Mouse (Mus musculus) right cerebral cortex, postnatal 4 days (tissue): Measurements from ENCODE around the gene Cbx7.

ENCODE experiments used
- DNase-seq: peaks from one replicate; pipeline ENCODE4 v3.0.0-alpha.2; 2022

The Cbx7 gene

GRCm38 (mm10) chr15:80000694-80001093 is 29.8 kb upstream of the Cbx7 start:
- no peak for DNase-seq

DNA sequence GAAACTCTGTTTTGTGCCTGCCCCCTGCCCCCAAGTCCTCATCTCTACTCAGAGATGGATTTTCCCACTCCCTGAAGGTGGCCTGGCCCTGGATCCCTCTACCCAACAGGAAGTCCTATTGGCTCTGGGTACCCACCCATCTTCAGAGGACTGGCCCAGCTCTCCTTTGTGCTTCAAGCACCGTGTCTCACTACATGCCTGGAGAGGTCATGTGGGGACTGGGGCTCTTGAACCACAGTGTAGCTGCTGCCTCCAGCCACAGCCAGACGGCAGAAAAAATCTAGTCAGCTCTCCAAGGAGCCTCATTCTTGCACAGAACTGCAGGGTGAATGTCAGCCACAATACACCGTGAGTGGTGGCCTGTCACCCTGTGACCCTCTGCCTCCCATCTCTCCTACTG is 27.1 kb upstream of the Cbx7 start:
- no peak for DNase-seq

DNA sequence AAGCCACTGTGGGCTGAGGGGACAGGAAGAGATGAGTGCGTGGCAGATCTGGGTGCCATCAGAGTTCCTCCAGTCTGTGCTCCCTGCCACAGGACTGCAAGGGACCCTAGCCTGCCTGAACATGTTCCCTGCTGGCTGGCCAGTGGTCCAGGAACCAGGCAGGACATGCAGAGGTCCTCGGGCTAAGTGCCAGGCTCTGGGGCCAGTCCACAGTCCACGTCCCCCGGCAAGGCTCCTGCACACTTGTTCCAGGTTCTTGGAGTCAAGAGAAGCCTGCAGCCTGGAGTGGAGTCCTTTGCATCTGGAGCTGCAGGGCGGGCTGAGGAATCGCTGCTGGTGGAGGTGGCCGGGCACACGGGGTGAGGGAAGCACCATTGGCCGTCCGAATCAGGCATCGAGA is 25.9 kb upstream of the Cbx7 start:
- no peak for DNase-seq

DNA sequence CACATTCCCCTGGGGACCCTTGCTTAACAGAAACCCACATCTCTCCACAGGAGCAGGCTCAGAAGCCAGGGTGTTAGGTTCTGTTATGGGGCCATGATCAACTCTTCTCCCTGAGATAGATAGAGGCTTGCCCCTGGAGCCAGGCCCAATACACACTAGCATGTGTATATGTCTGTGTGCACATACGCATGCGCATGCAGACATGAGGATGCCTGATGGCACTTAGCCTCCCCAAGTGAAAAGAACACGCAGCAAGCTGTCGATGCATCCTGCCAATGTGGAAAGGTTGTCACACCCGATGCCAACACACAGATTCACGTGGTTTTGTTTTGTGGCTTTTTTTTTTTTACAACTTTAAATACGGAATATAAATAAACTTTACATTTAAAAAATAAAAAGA is 24.6 kb upstream of the Cbx7 start:
- DNase-seq = no peak

GRCm38 (mm10) chr15:79994566-79994965 is 23.6 kb upstream of the Cbx7 start:
- DNase-seq = no peak

DNA sequence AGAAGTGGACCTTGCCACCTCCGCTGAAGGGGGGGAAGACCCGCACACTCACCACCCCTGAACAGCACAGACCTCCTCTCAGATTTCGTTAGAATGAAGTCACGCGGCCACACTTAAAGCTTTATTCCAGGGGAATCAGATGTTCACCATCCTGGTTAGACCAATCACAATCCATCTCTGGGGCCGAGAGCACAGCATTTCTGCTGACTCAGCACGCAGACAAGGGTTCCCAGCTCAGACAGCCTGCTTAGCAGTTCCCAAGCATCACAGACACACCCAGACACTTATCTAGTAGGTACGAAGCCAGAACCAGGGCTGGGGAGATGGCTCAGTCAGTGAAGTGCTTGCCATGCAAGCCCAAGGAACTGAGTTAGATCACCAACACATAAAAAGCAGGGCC is 15.3 kb upstream of the Cbx7 start:
- DNase-seq = no peak

DNA sequence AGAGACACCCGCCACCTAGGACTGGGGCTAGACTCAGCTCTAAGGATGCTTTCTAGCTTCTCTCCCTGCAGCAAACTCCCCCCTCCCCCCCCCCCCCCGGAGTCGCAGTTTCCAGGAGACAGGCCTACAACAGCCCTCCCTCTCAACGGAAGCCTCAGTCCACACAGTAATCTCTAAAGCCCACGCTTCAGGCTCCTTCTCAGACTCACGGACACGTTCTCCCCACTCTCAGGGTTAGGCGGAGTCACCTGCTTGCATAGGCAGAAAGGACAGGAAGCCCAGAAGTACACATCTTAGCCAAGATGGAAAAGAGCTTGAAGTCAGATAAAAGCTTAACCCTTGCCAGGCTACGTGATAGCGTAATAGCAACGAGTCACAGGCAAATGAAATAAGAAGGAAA is 14.6 kb upstream of the Cbx7 start:
- DNase-seq = no peak

- no peak for DNase-seq
These were observed 13.2 kb upstream of the Cbx7 start for GRCm38 (mm10) chr15:79984152-79984551.

GRCm38 (mm10) chr15:79980716-79981115 is 9.8 kb upstream of the Cbx7 start:
- DNase-seq = no peak

GRCm38 (mm10) chr15:79972186-79972585 is 1.3 kb upstream of the Cbx7 start:
- no peak for DNase-seq

DNA sequence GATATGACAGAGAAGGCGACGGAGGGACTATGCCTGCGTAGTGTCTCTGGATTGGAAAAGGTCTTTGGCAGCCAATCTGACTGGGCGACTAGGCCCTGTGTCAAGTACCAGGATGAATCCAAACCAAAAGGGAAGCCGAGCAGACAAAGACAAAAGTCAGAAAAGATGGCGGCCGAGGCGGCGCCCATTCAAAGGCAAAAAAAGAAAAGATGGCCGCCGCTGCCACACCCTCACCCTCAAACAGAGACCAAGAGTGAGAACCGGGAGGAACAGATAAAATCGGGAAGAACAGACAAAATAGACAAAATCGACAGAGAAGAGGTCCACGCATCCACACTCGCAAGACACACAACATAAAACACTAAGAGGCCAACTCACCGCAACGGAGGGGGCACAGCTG is 428 bp downstream of the Cbx7 start:
- no peak for DNase-seq

- no peak for DNase-seq
These were observed 3.6 kb downstream of the Cbx7 start for GRCm38 (mm10) chr15:79967346-79967745.

DNA sequence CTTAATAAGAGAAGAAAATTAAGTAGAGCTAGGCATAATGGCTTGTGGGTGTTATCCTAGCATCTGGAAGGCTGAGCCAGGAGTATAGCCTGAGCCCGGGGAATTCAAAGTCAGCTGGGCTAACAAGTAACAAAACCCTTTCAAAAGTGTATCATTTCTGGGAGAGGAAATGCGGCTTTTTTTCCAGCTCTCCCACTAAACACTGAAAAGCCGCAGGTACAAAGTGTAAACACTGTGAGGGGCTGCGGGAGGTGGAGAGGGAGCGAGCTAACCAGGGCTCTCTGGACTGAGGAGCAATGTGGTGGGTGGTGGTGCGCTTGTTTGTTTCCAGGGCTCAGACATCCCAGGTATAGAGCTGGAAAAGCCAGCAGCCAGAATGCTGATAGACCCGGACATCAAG is 6.5 kb downstream of the Cbx7 start:
- no peak for DNase-seq

DNA sequence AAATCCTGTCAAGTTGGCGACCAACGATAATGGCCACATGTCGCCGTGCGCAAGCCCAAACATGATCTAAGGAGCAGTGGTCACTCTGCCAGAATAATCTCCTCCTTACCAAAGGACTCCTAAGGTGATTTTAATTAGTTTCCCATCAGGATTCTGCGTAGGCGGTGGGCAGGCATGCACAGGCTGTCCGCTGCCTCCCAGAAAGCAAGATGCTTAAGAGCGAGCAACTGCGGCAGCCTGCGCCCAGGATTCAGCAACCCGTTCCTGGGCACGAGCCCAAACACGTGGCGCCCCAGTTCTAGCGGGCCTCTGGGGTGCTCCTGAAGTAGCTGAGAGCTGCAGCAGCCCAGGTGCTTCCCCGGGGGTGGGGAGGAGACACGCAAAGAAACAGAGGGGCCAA is 8.3 kb downstream of the Cbx7 start:
- no peak for DNase-seq

GRCm38 (mm10) chr15:79961366-79961921 is 9.5 kb downstream of the Cbx7 start:
- no peak for DNase-seq

DNA sequence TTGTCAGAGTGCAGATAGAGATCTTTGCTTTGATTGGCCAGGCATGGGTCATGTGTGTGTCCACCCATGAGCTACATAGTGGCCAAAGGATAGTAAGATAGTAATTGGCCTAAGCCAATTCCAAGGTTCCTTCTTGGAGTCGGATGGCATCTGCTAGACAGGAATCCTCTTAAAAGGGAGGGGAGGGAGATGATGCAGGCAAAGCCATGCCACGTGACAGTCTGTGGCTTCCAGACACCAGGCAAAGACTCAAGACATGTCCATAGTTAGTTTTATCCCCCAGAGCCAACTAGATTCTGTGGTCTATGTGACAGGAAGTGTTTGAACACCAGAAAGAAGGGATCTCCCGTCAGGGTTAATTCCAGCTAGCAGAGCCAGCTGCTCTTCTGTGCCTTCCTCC is 12.5 kb downstream of the Cbx7 start:
- no peak for DNase-seq

DNA sequence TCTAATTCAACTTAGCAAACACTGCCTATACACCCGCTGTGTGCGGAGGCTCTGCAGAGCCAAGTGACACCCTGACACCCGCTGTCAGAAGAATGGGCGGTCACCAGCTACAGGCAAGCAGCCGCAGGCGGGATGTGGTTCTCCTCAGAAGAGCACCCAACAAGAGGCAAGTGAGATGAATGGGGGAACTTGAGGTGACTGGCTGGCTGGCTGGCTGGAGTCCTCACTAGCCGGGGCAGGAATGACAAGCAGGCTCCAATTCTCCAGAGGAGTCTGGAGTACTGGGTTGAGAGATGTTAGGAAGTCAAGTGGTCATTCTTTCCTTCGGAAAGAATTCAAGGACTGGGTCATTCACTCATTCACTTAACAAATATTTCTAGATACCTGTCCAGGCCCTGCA is 14.4 kb downstream of the Cbx7 start:
- no peak for DNase-seq

DNA sequence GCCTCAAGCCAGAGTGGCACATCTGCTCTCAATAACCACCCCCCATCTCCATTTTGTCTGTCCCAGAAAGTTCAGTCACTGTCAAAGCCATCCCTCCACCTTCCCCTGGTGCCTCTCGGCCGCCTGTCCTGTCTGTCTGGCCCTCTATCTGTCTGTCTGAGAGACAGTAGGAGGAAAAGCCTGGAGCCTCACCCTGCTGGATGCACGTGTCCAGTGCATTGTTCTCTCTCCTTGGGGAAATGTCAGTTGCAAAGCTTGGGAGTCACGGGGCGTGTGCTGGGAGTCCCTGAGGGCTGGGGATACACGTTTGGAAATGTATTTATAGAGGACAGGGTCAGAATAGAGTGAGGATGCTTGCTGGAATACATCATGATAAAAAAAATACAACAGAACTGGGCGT is 17.4 kb downstream of the Cbx7 start:
- DNase-seq = no peak

DNA sequence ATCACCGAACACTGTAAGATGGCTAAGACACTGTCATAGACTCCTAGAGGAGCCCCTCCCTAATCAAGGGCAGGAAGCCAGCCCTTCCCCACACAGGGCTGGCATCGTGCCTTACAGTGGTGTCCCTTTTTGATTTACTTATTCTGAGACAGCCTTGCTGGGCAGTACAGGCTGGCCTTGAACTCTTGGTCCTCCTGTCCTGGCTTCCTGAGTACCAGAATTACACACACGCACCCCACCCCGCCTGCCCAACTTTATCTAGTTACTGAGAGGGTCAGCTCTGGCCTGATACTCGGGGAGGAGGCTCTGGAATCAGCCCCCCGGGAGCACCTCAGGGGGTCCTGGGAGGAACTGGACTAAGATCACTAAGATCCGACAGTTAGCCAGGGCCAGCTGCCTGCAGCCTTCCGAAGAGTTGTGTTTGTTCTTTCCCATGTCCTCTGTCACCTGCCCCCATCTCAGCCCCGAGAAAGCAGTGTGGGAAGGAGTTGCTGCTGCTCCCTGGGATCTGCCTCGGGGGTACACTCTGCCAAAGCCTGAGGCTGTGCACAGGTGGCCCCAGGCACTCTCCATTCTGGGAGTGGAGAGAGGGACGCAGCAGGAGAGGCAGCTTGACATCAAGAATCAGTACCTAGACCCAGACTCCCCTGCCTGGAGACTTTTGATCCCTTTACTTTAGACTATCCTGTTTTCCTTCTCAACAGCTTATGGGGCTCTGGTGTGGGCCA is 18.3 kb downstream of the Cbx7 start:
- DNase-seq = no peak

DNA sequence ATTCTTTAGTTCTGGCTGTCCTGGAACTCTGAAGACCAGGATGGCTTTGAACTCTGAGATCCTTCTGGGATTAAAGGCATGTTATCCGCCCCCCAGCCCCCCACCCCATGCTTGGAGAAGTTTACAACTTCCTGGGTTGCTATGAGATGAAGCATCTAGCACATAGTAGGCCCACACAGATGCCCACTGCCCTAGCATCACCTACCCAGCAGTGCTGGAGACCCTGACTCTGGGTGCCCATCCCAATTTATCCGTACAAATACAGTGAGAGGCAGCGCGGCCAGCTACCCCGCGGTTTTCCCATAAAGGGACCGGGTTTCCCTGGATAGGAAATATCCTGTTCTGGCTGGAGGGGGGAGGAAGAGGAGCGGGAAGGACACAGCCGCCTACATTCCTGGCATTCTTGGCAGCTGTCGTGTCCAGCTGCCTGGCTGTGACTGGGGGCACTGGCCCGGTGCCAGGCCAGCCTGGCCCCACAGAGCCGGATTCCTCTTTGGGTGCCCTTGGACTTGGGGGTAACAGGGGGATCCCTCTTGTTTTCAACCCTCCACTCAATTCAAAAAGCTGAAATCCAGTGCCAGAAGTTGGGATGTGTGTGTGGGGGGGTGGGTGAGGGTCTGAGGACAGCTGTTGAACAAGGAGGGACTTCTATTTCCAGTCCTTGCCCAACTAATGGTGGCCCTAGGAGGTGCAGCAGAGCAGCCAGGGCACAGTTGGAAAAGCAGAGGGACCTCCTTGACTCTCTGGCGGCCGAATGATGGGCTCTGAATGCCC is 19.0 kb downstream of the Cbx7 start:
- no peak for DNase-seq

GRCm38 (mm10) chr15:79951226-79951625 is 19.7 kb downstream of the Cbx7 start:
- no peak for DNase-seq

DNA sequence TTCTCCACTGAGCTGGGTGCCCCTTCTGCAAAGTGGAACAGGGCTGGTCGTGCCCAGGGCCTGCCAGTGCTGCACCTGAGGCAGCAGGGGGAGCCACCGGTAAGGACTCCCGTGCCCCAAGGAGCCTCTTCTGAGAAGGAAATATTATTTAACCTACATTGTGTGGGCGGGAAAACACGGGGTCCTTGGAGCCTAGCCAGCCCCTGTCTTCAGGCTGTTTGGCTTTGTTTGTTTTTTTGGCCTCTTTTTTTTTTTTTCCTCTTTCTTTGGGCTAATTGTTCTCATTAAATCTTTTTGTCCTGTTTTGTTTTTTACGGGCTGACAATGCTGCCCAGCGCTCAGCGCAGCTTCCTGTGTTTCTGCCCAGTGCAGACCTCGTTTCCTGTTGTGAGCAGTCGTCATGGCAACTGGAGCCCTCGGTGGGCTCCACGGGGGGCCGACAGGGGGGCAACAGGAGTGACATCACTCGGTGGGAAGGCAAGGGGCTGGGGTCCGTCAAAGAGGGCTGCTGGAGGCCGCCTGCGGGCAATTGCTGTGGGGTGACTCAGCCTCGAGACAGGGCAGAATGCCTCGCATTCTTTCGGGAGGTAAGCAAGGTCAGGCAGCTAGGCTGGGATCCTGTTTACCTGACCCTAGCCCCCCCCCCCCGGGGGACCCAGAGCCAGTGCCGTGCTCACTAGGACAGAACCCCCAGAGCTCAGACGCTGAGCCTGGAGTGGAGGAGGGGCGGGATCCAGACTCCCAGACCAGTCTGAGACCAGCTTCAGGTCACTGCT is 20.5 kb downstream of the Cbx7 start:
- DNase-seq = peak; percentile 70

- DNase-seq = no peak
These were observed 23.2 kb downstream of the Cbx7 start for GRCm38 (mm10) chr15:79947681-79948080.

DNA sequence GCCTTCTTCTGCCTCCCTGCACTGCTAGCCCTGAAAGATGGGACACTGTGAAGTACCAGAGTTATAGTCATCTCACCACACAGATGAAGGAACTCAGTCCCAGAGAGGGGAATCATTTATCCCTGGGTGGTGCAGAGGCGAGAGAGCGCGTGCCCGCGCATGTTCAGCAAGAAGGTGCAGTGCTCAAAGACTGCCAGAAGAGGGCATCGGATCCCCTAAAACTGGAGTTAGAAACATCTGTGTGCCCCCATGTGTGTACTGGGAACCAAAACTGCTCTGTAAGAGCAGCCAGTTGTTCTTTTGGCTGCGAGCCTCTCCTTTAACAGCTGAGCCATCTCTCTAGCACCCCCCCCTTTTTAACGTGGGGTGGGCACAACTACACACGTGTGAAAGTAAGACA is 24.1 kb downstream of the Cbx7 start:
- no peak for DNase-seq
